Mouse (Mus musculus) stomach, postnatal 0 days (tissue): ENCODE measurements around the gene Lpcat1. TPM values are rescaled to one million over a fixed set of nuclear protein-coding genes. Genes with fewer than 3 reads are reported as not detected.

ENCODE experiments used
- ATAC-seq: fragments of 200-750 bp; cut with Nextera tagmentation; 2 replicates; pipeline ENCODE4 v1.8.0; 2017; ENCODE audit not compliant: low FRiP score, low TSS enrichment
- DNase-seq: peaks from one replicate; pipeline ENCODE4 v3.0.0-alpha.2; 2016; ENCODE audit warnings: low spot score
- H3K27ac ChIP-seq: fragments of 300-500 bp; sonication (generic); replicated peaks from 2 replicates; pipeline ENCODE4 v1.5.1; 2014; ENCODE audit warnings: mild to moderate bottlenecking, control low read depth
- H3K27me3 ChIP-seq: fragments of 300-500 bp; sonication (generic); 2 replicates; pipeline ENCODE4 v1.6.1; 2014; ENCODE audit warnings: low read length; ENCODE audit not compliant: control insufficient read depth, insufficient read depth
- H3K36me3 ChIP-seq: fragments of 300-500 bp; sonication (generic); 2 replicates; pipeline ENCODE4 v1.6.1; 2014; ENCODE audit warnings: low read length, mixed read lengths; ENCODE audit not compliant: control insufficient read depth, insufficient read depth
- H3K4me1 ChIP-seq: fragments of 300-500 bp; sonication (generic); replicated peaks from 2 replicates; pipeline ENCODE4 v1.6.1; 2014; ENCODE audit warnings: antibody characterized with exemption; ENCODE audit not compliant: control insufficient read depth, insufficient read depth
- H3K4me2 ChIP-seq: fragments of 300-500 bp; sonication (generic); replicated peaks from 2 replicates; pipeline ENCODE4 v1.6.1; 2014; ENCODE audit warnings: low read depth, mild to moderate bottlenecking, control low read depth, moderate library complexity
- H3K4me3 ChIP-seq: fragments of 300-500 bp; sonication (generic); 2 replicates; pipeline ENCODE4 v1.5.1; 2014; ENCODE audit warnings: low read depth, low read length, control low read depth
- H3K9ac ChIP-seq: fragments of 300-500 bp; sonication (generic); 2 replicates; pipeline ENCODE4 v1.6.1; 2014; ENCODE audit warnings: mild to moderate bottlenecking, low read length, control low read depth, mixed read lengths
- H3K9me3 ChIP-seq: fragments of 300-500 bp; sonication (generic); 2 replicates; pipeline ENCODE4 v1.6.1; 2016; ENCODE audit warnings: low read length; ENCODE audit not compliant: control insufficient read depth
- CTCF ChIP-seq: IDR thresholded peaks from 2 replicates; pipeline ENCODE4 v1.5.1; 2016; ENCODE audit warnings: antibody characterized with exemption, low read depth, mild to moderate bottlenecking, moderate library complexity
- EP300 ChIP-seq: optimal IDR thresholded peaks from 2 replicates; pipeline ENCODE3; 2016; ENCODE audit warnings: antibody characterized with exemption
- whole genome bisulfite sequencing: fragments of 180-500 bp; shearing (Covaris S2); extraction: QIAGEN DNeasy Blood & Tissue Kit; methylation state at CpG from one replicate; pipeline ENCODE4 v1.1.7; 2014; 5-methylcytosine and 5-hydroxymethylcytosine counted together
- polyA plus RNA-seq: library from polyadenylated mRNA; unstranded; fragments of >200 nt; fragmentation: Nextera tagmentation; extraction: Ambion mirVana; gene quantifications from 2 replicates; pipeline ENCODE4 v1.2.1, GENCODE M21; 2015

Gene Lpcat1
- polyA plus RNA-seq, 1 experiment from 2014 or later, result 8.5 TPM

GRCm38 (mm10) chr13:73468834-73469233 lies 1.8 kb downstream of the Lpcat1 start:
- WGBS, result 57% methylated on average over 3 of the region's 3 CpGs
- Histone ChIP-seq H3K36me3 (no peaks in the 10 kb centered on the region), H3K4me1 (peaks cover 6% of the 10 kb centered on the region; the same call in 1 of the 2 replicates), H3K27me3 (no peaks in the 10 kb centered on the region), H3K9ac (no peak overlapping the region), H3K27ac (no peak overlapping the region), H3K9me3 (no peaks in the 10 kb centered on the region), H3K4me3 (no peak overlapping the region; the same call in 1 of the 2 replicates), H3K4me2 (no peak overlapping the region; the same call in 1 of the 2 replicates)
- TF ChIP-seq CTCF (no peak), EP300 (no peak)
- DNase-seq, result no peak
- ATAC-seq, result no peak

GRCm38 (mm10) chr13:73469257-73469967 lies 2.4 kb downstream of the Lpcat1 start:
- Histone ChIP-seq H3K4me3 (no peak overlapping the region), H3K4me1 (peaks cover 6% of the 10 kb centered on the region; the same call in 1 of the 2 replicates), H3K4me2 (no peak overlapping the region), H3K27ac (no peak overlapping the region), H3K9me3 (no peaks in the 10 kb centered on the region), H3K36me3 (no peaks in the 10 kb centered on the region), H3K27me3 (no peaks in the 10 kb centered on the region), H3K9ac (no peak overlapping the region)
- 61% methylated on average over 9 of the region's 9 CpGs for WGBS
- ATAC-seq (no peak), DNase-seq (no peak)
- TF ChIP-seq CTCF (no peak), EP300 (no peak)

- Histone ChIP-seq H3K27ac (no peak overlapping the region), H3K4me1 (peaks cover 6% of the 10 kb centered on the region; the same call in 1 of the 2 replicates), H3K36me3 (no peaks in the 10 kb centered on the region), H3K4me3 (no peak overlapping the region), H3K27me3 (no peaks in the 10 kb centered on the region), H3K9me3 (no peaks in the 10 kb centered on the region), H3K9ac (no peak overlapping the region), H3K4me2 (no peak overlapping the region)
- ATAC-seq, result no peak
- WGBS, result 69% methylated on average over 3 of the region's 3 CpGs
- no peak for DNase-seq
- TF ChIP-seq CTCF (peak; percentile 45), EP300 (no peak)
Observed at GRCm38 (mm10) chr13:73472481-73472880, 5.5 kb downstream of the Lpcat1 start.

DNA sequence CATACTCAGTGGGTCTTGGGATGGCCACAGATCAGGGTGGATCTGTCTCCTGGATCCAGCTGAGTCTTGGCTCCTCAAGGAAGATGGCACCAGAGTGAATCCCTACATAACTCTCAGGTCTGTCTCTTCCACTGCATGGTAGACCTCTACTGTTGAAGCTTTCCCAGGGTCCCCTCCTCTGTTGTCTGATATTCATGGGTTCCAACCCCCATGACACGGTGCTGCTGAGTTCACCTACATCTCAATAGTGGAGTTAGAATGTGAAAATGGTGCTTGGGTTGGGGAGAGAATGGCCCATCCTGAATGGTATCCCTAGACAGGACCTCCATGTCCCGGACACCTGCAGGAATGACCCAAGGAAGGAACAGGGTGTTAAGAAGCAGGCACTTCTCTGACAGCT lies 6.7 kb downstream of the Lpcat1 start:
- no peaks in the 10 kb centered on the region for H3K36me3 ChIP-seq
- no peak for ATAC-seq
- H3K27me3 ChIP-seq, result no peaks in the 10 kb centered on the region
- TF ChIP-seq EP300 (no peak), CTCF (no peak)
- no peaks in the 10 kb centered on the region for H3K9me3 ChIP-seq
- no peak for DNase-seq
- no peak overlapping the region for H3K9ac ChIP-seq
- H3K4me3 ChIP-seq, result no peak overlapping the region
- 95% methylated on average over 2 of the region's 2 CpGs for WGBS
- H3K4me1 ChIP-seq, result no peaks in the 10 kb centered on the region
- H3K27ac ChIP-seq, result no peak overlapping the region
- no peak overlapping the region for H3K4me2 ChIP-seq

GRCm38 (mm10) chr13:73474163-73474562 lies 7.2 kb downstream of the Lpcat1 start:
- TF ChIP-seq EP300, result no peak
- Histone ChIP-seq H3K27ac (no peak overlapping the region), H3K4me2 (no peak overlapping the region), H3K36me3 (no peaks in the 10 kb centered on the region), H3K27me3 (no peaks in the 10 kb centered on the region), H3K4me3 (no peak overlapping the region), H3K4me1 (no peaks in the 10 kb centered on the region), H3K9ac (no peak overlapping the region), H3K9me3 (no peaks in the 10 kb centered on the region)
- DNase-seq (no peak), ATAC-seq (no peak)
- WGBS, result 79% methylated on average over 6 of the region's 6 CpGs
